Mouse (Mus musculus) gastrocnemius, adult 2 months (tissue): ENCODE measurements at regions not wholly inside any gene's neighbourhood (a gene's known extent, or its start where the extent isn't known, plus 50 kb on each side); places are given as distances from the start of the nearest gene placed in this dataset.

Experiments
- DNase-seq: peaks from one replicate; pipeline ENCODE4 v3.0.0; 2022
- H3K27ac ChIP-seq: fragments of 200-600 bp; 2 replicates; pipeline ENCODE4 v1.8.1; 2022; ENCODE audit warnings: mild to moderate bottlenecking
- H3K4me3 ChIP-seq: fragments of 200-600 bp; 2 replicates; pipeline ENCODE4 v1.8.1; 2022; ENCODE audit warnings: mild to moderate bottlenecking, moderate library complexity
- CTCF ChIP-seq: fragments of 200-600 bp; IDR thresholded peaks from 2 replicates; pipeline ENCODE4 v1.8.1; 2022; ENCODE audit warnings: antibody characterized with exemption, mild to moderate bottlenecking, moderate library complexity
- intact Hi-C: fragments of 180-260 bp; cut with DNase I; formaldehyde crosslinking; loops from one replicate; pipeline ENCODE4 v1.15.1; 2025

GRCm38 (mm10) chr15:60390336-60390735 is 373.9 kb upstream of the 4933412E24Rik start:
- Histone ChIP-seq H3K27ac (no peak overlapping the region), H3K4me3 (no peak overlapping the region)
- TF ChIP-seq CTCF, result no peak
- intact Hi-C loops, result no loop called here
- DNase-seq, result no peak

- TF ChIP-seq CTCF, result no peak
- Histone ChIP-seq H3K4me3 (no peak overlapping the region), H3K27ac (no peak overlapping the region)
- intact Hi-C loops, result no loop called here
- DNase-seq, result no peak
Measured at GRCm38 (mm10) chr15:60387962-60388361, 371.5 kb upstream of the 4933412E24Rik start.
